ENCODE assay signal across 22 mouse cellular contexts in genomic region chr2:158346467-158346866, GRCm38 (mm10).
"Had no signal": no experiment of that assay in that cellular context is flagged by ENCODE, and none has a peak within 500 bp of the region (broad histone marks: within the 10 kb centered on the region; RNA-seq: fewer than 3 reads in every experiment).

No protein-coding gene starts in this region.

- ATAC-seq: inflammation-experienced regulatory T-cells, adult 6 months; intestine, embryonic 16.5 days had no signal

- H3K9me3 ChIP-seq: limb, embryonic 10.5 days; limb, embryonic 13.5 days; lung, embryonic 15.5 days; megakaryocyte, embryonic 14.5 days; midbrain, embryonic 10.5 days; neural tube, embryonic 12.5 days; neural tube, embryonic 15.5 days had no signal

- H3K27ac ChIP-seq: limb, embryonic 10.5 days; limb, embryonic 13.5 days; lung, embryonic 15.5 days; macrophage; midbrain, embryonic 10.5 days; neural tube, embryonic 12.5 days; neural tube, embryonic 15.5 days had no signal

- H3K4me3 ChIP-seq: limb, embryonic 10.5 days; limb, embryonic 13.5 days; lung, embryonic 15.5 days; megakaryocyte, embryonic 14.5 days; midbrain, embryonic 10.5 days; neural tube, embryonic 12.5 days; neural tube, embryonic 15.5 days had no signal

- H3K4me1 ChIP-seq: limb, embryonic 10.5 days; limb, embryonic 13.5 days; neural tube, embryonic 12.5 days had no signal

- H3K9ac ChIP-seq: limb, embryonic 13.5 days; lung, embryonic 15.5 days; neural tube, embryonic 12.5 days; neural tube, embryonic 15.5 days had no signal

- H3K27me3 ChIP-seq: lung, embryonic 15.5 days; neural tube, embryonic 12.5 days; neural tube, embryonic 15.5 days had no signal

- H3K36me3 ChIP-seq: limb, embryonic 13.5 days; lung, embryonic 15.5 days; neural tube, embryonic 12.5 days; neural tube, embryonic 15.5 days had no signal

- H3K4me2 ChIP-seq: limb, embryonic 13.5 days; lung, embryonic 15.5 days; neural tube, embryonic 12.5 days; neural tube, embryonic 15.5 days had no signal

- DNase-seq: kidney, adult 18-20 months; kidney, adult 9 months; kidney, postnatal 14 days; kidney, postnatal 4 days; lung, adult 18-20 months; lung, postnatal 14 days; midbrain, embryonic 14.5 days; right cerebral cortex, adult 18-20 months; right cerebral cortex, postnatal 14 days; right cerebral cortex, postnatal 4 days; thymus, adult 18-20 months; thymus, postnatal 36 days had no signal
